Mouse (Mus musculus) layer of hippocampus, postnatal 36 days (tissue): ENCODE measurements around the gene St3gal5. TPM values are rescaled to one million over a fixed set of nuclear protein-coding genes. Genes with fewer than 3 reads are reported as not detected.

Experiments used
- total RNA-seq, 2 experiments: library from RNA; stranded (reverse); gene quantifications; 2 replicates each; pipeline ENCODE4 v1.2.3; 2021

Gene St3gal5
- total RNA-seq, 2 experiments from 2014 or later: 97.7 to 99.5 TPM

Other genes with a start within 250 kb of the St3gal5 start
- gene Ptcd3, start 188.8 kb upstream of the St3gal5 start, total RNA-seq: 10 to 100 TPM; 68.3 to 73.7 TPM
- gene Polr1a, start 188.5 kb upstream of the St3gal5 start, total RNA-seq: 10 to 100 TPM; 31.0 to 33.2 TPM
- gene Atoh8, start 138.0 kb downstream of the St3gal5 start, total RNA-seq: 1 to 10 TPM; 2.2 to 3.4 TPM
- not detected for gene Sftpb, start 207.0 kb downstream of the St3gal5 start, total RNA-seq
- 10 to 100 TPM; 31.3 to 35.8 TPM for gene Usp39, start 247.6 kb downstream of the St3gal5 start, total RNA-seq
- gene 0610030E20Rik, start 249.7 kb downstream of the St3gal5 start, total RNA-seq: 10 to 100 TPM; 16.9 to 17.2 TPM